Mouse (Mus musculus) cortical plate, adult 2 months (tissue): ENCODE results near the gene Ube4b. TPM values are rescaled to one million over a fixed set of nuclear protein-coding genes. Genes with fewer than 3 reads are reported as not detected.

Experiments used
- H3K27ac ChIP-seq: fragments of 200-500 bp; 2 replicates; pipeline ENCODE4 v1.5.1; 2012; ENCODE audit warnings: low read length, control low read depth, inconsistent platforms; ENCODE audit not compliant: insufficient read depth
- H3K4me1 ChIP-seq: fragments of 200-500 bp; 2 replicates; pipeline ENCODE4 v1.6.1; 2011; ENCODE audit warnings: low read length; ENCODE audit not compliant: control insufficient read depth, insufficient read depth
- H3K4me3 ChIP-seq: fragments of 200-500 bp; 2 replicates; pipeline ENCODE4 v1.5.1; 2011; ENCODE audit warnings: mild to moderate bottlenecking, low read length, control low read depth; ENCODE audit not compliant: insufficient read depth
- CTCF ChIP-seq: fragments of 200-500 bp; IDR thresholded peaks from 2 replicates; pipeline ENCODE4 v1.5.1; 2011; ENCODE audit warnings: mild to moderate bottlenecking, control low read depth, low read length; ENCODE audit not compliant: insufficient read depth; ENCODE audit errors: extremely low read depth
- POLR2A ChIP-seq: fragments of 200-500 bp; IDR thresholded peaks from 2 replicates; pipeline ENCODE4 v1.6.1; 2011; ENCODE audit warnings: mild to moderate bottlenecking, low read length, control low read depth; ENCODE audit not compliant: insufficient read depth; ENCODE audit errors: extremely low read depth
- polyA plus RNA-seq: library from polyadenylated mRNA; depleted of rRNA; stranded (reverse); fragments of >200 nt; gene quantifications from 2 replicates; pipeline ENCODE4 v1.2.3, GENCODE M21; 2012; rRNA removed

Ube4b gene
- polyA plus RNA-seq, 1 experiment = 99.9 TPM

DNA sequence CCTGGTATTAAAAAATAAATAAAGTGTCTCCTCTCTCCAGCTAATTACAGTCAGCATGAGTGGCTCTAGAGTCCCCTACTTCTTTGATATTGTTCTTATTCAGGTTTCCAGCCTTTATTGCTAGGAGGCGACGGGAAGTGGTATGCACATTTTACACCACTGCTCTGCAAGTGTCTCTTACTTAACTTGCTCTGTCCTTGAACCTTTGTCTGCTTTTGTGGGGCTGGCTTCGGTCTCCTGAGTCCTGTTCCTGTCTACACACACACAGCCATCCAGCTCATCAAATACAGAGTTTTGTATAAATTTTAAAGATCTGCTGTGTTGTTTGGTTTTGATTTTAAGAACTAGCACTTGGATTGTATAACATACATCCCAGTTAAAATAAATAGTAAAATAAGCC, 124.4 kb downstream of the Ube4b start:
- H3K4me3 ChIP-seq = no peak overlapping the region
- TF ChIP-seq CTCF = no peak
- TF ChIP-seq POLR2A = no peak
- H3K27ac ChIP-seq = no peak overlapping the region
- peaks cover 17% of the 10 kb centered on the region for H3K4me1 ChIP-seq

DNA sequence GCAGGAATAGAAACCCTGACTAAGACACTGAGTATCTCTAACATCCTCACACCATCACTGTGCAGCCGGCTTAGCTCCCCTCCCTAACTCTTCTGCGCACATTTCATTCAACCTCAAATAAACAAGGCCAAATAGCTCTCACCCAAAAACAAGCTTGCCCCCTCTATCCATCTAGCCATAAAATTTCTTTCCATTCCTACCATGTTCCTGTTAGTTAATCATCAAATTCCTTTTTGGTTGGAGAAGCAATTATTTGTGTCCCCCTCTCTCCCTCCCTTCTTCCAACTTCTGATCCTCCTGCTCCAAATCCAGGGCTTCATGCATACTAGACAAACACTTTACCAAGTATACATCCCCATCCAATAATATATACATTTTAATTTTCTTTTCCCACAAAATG, 130.0 kb downstream of the Ube4b start:
- H3K4me3 ChIP-seq = no peak overlapping the region
- TF ChIP-seq CTCF (no peak), POLR2A (no peak)
- peaks cover 8% of the 10 kb centered on the region for H3K4me1 ChIP-seq
- no peak overlapping the region for H3K27ac ChIP-seq

DNA sequence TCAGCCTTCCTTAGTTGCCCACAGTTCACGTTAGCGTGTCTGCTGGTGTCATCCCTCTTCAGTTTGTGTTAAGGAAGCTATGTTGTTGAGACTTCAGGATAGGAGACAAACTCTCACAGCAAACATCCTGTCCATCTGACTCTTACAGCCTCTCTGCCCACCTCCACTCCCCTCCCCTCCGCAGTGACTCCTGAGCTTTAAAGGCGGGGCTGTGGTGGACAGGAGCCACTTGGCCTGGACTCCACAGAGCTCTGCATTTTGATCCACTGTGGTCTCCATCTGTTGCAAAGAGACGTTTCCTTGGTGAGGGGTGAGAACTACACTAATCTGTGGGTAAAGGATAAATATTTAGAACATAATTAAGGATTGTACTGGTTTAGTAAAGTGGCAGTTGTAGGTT, 133.6 kb downstream of the Ube4b start:
- H3K4me3 ChIP-seq = no peak overlapping the region

DNA sequence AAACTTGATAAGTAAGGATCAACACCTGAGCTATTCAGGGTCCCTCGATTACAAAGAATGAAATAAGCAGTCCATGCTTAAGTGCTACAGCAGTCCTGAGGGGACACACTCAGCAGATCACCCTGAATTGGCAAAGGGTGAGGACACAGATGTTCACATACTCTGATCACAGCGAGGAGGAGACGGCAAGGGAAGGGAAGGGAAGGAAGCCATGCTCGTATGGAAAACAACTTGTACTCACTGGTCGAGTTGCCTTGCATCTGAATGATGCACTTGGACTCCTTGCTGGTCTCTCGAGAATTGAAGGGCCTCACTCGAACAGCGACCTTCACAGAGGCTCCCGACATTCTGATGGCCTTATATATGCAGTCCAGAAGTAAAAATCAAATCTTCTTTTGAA, 135.5 kb downstream of the Ube4b start:
- peaks cover 8% of the 10 kb centered on the region for H3K4me1 ChIP-seq
- no peak overlapping the region for H3K4me3 ChIP-seq
- no peak overlapping the region for H3K27ac ChIP-seq
- TF ChIP-seq POLR2A (no peak), CTCF (no peak)

More for the DNA sequence above, 133.6 kb downstream of the Ube4b start:
- Histone ChIP-seq H3K4me1 (peaks cover 5% of the 10 kb centered on the region; the same call in 1 of the 2 replicates), H3K27ac (no peak overlapping the region)
- TF ChIP-seq POLR2A (no peak), CTCF (no peak)

DNA sequence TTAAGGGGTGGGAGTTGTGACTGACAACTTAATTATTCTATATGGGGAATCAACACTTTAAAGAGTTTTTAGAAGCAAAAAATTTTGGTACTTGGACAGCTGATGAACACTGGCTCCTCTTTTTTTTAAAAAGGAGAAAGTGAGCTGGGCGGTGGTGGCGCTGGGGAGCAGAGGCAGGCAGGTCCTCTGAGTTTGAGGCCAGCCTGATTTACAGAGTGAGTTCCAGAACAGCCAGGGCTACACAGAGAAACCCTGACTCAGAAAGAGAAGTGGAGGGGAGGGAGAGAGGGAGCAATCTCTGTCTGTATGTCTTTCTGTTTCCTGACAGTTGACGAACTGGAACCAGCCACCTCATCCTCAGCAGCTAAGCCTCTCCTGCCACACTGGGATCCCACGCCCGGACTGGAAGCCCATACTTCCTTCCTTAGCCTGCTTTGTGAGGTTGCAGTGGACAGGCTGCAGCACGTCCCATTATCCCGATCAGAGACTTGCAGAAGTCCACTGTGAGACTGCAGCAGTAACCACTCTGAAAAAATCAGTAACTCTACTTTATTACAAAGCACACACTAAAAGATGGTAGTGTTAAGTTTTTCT, 136.3 kb downstream of the Ube4b start:
- TF ChIP-seq CTCF (no peak), POLR2A (no peak)
- Histone ChIP-seq H3K27ac (no peak overlapping the region), H3K4me3 (no peak overlapping the region), H3K4me1 (peaks cover 8% of the 10 kb centered on the region)

DNA sequence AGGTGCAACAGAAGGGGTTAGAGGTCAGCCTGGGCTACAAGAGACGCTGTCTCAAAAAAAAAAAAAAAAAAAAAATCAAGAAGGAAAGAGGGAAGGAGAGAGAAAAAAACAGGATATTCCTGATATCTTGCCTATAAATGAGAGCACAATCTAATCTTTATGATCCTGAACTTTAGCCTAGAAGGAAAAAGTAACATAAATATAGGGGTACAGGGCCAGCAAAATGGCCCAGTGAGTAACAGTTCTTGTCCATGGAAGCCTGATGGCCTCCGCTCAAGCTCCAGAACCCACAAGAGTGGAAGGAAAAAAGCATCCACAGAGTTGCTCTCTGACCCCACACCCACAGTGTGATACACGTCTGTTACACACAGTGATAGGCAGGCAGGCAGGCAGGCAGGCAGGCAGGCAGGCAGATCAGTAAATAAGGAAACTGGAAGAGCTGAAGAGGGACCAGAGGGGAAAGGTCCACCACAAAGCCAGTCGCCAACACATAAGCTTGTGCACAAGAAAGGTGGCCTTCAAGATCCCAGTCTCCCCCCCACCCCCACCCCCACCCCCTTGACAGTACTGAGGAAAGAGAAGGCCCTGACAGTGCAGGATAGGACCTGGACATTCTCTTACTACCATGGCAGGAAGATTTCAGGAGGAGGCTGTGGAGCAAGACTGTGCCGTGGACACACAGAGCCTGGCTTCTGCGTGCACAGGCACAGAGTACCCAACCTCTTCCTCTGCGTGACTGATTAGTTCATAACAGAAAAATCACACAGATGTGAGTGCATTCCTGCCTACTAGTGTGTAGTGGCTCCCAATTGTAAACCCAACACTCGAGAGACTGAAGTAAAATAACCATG, 140.0 kb downstream of the Ube4b start:
- no peak overlapping the region for H3K27ac ChIP-seq
- H3K4me1 ChIP-seq = peaks cover 7% of the 10 kb centered on the region
- no peak overlapping the region for H3K4me3 ChIP-seq
- TF ChIP-seq POLR2A (no peak), CTCF (no peak)

DNA sequence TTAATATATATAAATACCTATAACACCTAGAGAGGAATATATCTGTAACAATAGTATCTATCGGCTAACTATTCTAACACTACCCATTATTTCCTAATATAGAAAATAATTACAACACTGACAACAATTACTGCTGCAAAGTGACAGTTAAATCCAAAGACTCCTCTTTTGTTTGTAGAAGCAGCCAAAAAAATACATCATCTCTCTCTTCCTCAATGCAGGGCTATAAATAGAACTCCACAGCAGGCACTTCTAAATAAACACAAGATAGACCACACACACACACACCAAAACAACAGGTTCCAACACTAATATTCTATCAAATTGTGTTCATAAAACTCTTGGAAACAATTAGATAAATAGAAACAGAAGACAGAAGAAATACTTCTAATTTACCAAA, 140.9 kb downstream of the Ube4b start:
- TF ChIP-seq POLR2A = no peak
- no peak for TF ChIP-seq CTCF
- Histone ChIP-seq H3K4me1 (peaks cover 8% of the 10 kb centered on the region), H3K4me3 (no peak overlapping the region), H3K27ac (no peak overlapping the region)

DNA sequence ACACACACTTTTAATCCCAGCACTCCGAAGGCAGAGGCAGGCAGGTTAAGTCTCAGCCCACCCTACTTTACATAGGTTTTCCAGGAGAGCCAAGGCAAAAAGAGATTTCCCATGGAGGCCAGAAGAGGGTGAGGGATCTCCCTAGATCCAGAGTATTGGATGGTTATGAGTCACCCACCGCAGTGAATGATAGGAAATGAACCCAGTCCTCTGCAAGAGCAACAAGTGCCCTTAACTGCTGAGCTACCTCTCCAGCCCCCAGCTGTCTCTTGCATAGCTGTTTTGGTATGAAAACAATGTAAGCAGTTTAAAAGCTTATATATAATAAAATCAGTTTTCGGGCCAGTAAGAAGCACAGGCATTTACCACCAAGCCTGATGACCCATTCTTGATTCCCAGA, 143.5 kb downstream of the Ube4b start:
- Histone ChIP-seq H3K4me3 (no peak overlapping the region), H3K27ac (no peak overlapping the region), H3K4me1 (peaks cover 8% of the 10 kb centered on the region)
- no peak for TF ChIP-seq POLR2A
- TF ChIP-seq CTCF = no peak

DNA sequence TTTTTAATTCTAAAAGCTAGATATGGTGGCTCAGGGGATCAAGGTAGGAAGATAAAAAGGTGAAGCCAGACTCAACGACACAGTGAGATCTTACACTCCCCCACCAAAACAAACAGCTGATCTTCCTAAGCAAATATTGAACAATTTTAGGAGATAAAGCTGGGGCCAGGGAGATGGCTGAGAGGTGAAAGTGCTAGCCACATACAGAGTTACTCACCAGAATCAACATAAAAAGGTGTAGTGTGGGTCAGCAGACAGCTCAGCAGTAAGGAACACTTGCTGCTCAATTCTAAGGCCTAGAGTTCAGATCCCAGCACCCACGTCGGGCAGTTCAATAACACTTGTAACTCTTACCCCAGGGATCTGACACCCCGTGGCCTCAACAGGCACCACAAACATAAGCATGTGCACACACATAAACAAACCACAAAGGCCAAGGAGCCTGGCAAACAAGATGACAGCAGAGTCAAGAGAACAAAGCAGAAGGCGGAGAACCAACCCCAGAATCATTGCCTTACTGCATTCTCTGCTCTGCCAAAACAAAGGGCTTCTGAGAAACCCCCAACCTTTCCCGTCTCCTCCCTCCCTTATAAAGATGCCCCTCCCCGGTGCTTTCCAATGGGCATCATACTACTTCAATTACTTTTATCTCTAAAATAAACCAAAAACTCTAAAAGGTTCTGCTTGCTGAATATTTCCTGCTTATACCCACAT, 144.4 kb downstream of the Ube4b start:
- TF ChIP-seq CTCF (no peak), POLR2A (no peak)
- H3K4me1 ChIP-seq = peaks cover 8% of the 10 kb centered on the region
- H3K4me3 ChIP-seq = no peak overlapping the region
- H3K27ac ChIP-seq = no peak overlapping the region

Other genes starting within 250 kb of the Ube4b start
- 229 and 234 TPM in 2 replicates for gene Kif1b, start 119.1 kb downstream of the Ube4b start, polyA plus RNA-seq
- gene Rbp7, start 28.2 kb upstream of the Ube4b start, polyA plus RNA-seq = 0.84 TPM in 1 of 2 replicates, not detected in the other
- gene Tmem274, start 50.6 kb upstream of the Ube4b start, polyA plus RNA-seq = not detected in 2 replicates
- gene Nmnat1, start 58.5 kb upstream of the Ube4b start, polyA plus RNA-seq = 8.5 and 9.0 TPM in 2 replicates
- 9.0 and 9.2 TPM in 2 replicates for gene Lzic, start 58.5 kb upstream of the Ube4b start, polyA plus RNA-seq
- gene Ctnnbip1, start 91.5 kb upstream of the Ube4b start, polyA plus RNA-seq = 35.8 and 38.0 TPM in 2 replicates
- 406 and 407 TPM in 2 replicates for gene Clstn1, start 159.7 kb upstream of the Ube4b start, polyA plus RNA-seq